Mouse (Mus musculus): ENCODE data around the gene Tsfm.
"Not testable (repeated sequence)": the region's sequence is repeated elsewhere in the genome, so short reads cannot be mapped to it uniquely, and the experiment has no call there.

Gene Tsfm

DNA sequence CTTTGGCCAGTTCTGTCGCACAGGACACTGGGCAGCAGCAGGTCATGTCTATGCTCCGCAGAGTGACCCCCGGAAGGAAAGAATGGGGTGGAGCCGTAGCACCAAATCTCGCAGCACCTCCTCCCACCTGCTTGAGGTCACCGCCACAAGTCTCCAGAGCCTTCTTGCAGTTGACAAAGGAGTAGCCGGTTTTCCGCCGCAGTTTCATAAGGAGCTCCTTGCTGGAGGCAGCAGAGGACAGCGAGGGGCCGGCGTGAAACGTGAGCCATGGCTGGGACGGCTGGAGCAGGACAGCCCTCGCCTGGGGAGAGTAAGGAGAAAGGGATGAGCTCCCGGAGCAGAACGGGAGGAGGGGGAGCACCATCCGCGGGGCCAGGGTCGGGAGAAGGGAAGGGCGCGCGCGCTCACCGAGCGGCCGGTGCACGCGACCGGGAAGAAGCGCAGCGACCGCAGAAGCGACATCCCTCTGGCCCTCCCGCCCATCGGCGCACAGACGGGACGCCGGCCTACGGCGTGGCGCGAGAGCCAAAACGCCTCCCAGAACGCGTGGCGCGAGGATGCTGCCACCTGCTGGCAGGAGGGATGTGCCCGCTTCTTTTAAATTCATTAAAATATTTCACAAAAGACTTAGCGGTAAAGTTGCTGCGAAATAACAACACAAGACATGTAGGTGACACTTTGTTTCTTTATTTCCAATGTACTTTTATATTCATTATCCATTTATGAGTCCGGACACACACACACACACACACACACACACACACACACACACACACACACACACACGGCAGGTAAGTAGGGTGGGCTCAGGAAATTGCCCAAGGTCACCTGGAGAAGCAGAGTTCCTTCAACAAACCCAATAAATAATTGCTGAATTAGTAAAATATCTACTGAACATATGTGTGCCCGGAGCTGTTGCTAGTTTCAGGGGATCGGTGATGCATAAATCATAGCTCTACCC lies at the start of gene Tsfm:
Gene Tsfm (minus strand): TSS at position 505 of the 961 bp plus-strand sequence.
- DNase-seq (ENCODE audit: low spot score) = peak; percentile 88

DNA sequence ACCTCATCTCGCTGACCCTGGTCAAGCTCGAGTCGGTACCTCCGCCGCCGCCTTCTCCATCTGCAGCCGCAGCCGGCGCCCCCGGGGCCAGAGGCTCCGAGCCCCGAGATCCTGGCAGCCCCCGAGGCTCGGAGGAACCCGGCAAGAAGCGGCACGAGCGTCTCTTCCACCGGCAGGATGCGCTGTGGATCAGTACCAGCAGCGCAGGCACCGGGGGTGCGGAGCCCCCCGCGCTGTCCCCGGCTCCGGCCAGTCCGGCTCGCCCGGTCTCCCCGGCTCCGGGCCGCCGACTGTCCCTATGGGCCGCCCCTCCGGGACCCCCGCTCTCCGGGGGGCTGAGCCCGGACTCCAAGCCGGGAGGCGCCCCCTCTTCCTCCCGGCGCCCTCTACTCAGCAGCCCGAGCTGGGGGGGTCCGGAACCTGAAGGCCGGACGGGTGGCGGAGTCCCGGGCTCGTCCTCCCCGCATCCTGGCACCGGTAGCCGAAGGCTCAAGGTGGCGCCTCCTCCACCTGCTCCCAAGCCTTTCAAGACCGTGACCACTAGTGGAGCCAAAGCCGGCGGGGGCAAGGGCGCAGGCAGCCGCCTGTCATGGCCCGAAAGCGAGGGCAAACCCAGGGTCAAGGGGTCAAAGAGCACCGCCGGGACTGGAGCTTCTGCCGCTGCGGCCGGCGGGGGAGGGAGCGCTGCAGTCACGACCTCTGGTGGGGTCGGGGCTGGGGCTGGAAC lies 49.2 kb upstream of the Tsfm start:
- DNase-seq (ENCODE audit: low spot score) = no peak

DNA sequence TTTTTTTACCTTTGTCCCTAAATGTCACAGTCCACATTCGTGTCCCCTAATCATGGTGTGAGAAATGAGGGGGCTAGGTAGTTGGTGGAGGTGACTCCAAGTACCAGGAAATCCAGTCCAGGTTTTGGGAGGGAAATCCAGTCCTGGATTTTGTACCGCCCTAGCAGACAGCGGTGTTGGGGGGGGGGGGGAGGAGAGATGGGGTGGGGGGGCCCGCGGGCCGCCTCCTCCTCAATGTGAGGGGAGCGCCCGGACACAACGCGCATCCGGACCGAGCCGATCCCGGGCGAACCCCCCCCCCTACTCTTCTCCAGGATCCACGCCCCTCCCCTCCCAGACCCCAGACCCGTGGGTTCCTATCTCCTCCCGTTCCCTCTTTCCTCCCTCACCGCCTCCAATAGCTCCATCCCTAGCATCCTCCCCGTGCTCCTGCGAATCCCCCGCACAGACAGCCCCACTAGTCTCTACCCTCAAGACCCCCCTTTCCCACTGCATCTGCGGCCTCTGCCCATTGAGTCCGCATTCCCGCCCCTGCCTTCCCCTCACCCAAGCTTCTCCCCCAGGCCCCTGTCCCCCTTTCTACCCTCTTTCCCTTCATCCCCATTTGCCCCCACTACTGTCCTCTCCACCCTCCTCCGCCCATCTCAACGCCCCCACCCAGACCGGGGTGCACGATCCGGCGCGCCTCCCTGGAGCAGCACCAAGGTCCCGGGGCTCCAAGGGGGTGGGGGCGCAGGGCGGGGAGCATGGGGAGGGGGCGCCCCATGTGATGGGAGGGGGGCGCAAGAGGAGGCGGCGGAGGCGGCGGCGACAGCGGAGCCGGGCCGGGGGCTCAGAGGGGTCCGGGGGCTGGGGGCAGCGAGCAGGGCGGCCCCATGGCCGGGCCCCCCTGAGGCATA lies 48.3 kb upstream of the Tsfm start:
- DNase-seq (ENCODE audit: low spot score) = no peak

DNA sequence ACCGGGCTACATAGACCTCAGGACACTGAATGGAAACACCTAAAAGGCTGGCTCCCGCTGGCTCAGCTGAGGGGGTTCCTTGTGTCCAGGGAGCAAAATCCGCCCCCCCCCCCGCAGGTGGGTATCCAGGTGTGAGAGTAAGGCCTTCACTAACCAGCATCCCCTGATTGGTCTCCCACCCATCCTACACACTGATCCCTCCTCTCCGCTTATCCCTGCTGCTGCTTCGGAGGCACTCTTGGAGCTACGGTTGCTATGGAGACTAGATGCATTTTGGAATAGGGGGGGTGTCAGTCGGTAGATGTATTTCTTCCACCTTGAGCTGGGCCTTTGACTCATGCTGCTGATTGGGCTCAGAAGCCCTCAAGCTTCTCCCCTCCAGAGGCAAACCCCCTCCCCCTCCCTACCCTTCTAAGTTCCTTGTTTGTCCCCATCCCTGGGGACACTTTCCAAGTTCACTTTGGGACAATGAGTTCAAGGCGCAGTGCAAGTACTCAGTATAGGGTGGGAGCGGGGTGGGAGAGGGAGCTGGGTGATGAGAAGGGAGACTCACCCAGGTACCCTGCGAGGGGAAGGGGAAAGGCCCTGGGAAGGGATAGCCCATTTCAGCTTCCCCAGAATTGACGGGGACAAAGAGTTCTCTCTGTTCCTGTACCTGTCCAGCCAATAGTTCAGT lies 47.5 kb upstream of the Tsfm start:
- no peak for DNase-seq (ENCODE audit: low spot score)

DNA sequence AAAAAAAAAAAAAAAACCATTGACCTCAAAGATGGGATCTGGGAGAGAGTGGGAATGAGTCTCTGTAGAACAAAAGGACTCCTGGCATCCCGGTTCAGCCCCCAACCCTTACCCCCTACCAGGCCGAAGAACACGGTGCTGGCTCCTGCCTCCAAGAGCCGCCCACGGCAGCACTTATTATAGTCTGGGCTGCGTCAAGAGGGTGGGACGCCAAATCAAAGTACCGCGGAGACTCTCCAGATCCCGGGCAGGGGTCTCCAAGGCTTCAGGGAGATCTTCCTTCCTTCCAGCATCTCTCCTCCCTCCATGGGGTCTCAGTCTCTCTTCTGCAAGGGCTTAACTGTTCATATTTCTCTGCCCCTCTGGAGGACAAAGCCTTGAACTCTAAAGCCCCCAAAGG lies 46.9 kb upstream of the Tsfm start:
- no peak for DNase-seq (ENCODE audit: low spot score)

DNA sequence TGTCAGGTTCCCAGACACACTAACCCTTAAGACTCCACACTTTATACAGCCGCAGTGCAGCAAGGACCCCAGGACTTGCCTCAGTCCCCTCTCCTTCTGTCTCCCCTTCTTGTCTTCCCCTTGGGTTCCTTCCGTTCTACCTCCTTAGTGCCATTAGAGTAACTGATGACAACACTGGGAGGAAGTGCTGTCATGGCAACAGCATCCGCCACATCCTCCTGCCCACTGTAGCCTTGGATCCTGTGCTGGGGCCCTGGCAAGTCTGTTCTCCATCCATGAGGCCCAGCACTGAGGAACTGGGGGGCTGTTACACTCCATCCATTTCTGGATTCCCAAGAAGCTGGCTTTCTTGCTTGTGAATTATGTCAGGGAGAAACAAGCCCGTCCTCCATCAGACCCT lies 45.4 kb upstream of the Tsfm start:
- DNase-seq (ENCODE audit: low spot score) = no peak

DNA sequence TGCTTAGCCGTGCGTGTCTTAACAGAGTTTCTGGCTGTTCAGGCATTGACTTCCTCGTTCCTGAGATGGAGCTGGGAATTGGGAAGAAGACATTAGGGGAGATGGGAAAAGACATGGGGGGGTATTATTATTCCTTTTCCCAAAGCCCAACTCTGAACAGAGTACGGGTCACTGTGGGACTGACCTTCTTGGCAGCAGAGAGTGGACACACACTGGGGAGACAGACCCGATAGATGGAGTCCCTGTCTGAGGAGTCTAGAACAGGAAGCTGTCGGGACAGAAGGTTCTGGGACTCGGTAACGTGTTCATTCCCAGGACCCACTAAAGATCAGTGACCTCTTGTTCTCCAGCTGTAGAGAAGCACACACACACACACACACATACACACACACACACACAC lies 45.0 kb upstream of the Tsfm start:
- DNase-seq (ENCODE audit: low spot score) = no peak

DNA sequence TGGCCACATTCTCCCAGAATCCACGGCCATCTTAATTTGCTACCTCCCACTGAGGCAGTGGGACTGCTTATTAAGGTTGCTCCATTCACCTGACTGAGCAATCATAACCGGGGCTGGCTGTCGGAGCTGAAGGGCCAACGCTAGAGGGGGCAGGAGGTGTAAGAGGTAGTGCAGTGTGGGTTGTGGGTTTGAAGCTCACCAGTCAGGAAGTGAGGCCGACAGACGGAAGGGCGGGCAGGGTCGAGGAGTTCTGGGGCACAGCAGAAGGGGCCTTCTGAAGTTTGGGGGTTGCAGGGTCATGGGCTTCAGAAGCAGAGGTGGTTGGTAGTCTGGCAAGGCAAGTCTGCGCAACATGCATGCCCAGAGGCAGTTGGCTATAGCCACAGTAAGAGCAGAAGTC lies 44.4 kb upstream of the Tsfm start, which contains the start of gene Agap2:
Gene Agap2 (plus strand): TSS at position 205 of the 400 bp plus-strand sequence.
- DNase-seq (ENCODE audit: low spot score) = no peak

DNA sequence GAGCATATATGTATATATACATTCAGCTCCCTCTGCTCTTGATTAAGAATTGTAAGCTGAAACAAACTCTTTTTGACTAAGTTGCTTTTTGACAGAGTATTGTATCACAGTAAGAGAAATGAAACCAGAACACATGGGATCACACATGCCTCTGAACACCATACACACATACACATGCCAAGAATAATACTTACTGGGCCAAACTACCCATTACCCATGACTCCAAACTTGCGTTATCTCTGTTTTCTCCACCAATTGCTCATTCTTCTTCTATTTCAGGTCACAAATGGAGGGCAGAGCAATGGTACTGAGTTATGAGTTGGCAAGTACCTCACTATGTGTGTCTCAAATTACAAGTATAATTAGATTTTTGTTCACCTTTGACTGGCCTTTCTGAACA lies 43.3 kb upstream of the Tsfm start:
- no peak for DNase-seq (ENCODE audit: low spot score)

DNA sequence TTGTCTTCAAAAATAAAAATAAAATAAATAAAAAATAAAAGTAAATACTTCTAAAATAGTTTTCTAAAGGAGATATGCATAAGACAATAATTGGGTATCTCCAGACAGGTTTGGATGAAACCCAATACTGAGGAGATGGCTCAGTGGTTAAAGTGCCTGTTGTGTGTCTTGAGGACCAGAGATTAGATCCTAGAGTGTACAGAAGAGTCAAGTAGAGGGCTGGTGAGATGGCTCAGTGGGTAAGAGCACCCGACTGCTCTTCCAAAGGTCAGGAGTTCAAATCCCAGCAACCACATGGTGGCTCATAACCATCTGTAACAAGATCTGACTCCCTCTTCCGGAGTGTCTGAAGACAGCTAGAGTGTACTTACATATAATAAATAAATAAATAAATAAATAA lies 42.3 kb upstream of the Tsfm start:
- not testable (repeated sequence) for DNase-seq (ENCODE audit: low spot score)

DNA sequence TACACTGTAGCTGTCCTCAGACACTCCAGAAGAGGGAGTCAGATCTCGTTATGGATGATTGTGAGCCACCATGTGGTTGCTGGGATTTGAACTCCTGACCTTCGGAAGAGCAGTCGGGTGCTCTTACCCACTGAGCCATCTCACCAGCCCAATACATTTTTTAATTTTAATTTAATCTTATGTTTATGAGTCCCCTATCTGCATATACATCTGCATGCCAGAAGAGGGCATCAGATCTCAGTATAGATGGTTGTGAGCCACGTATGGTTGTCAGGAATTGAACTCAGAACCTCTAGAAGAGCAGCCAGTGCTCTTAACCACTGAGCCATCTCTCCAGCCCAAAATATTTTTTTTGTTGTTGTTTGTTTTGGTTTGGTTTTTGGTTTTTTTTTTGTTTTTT lies 41.6 kb upstream of the Tsfm start:
- not testable (repeated sequence) for DNase-seq (ENCODE audit: low spot score)

DNA sequence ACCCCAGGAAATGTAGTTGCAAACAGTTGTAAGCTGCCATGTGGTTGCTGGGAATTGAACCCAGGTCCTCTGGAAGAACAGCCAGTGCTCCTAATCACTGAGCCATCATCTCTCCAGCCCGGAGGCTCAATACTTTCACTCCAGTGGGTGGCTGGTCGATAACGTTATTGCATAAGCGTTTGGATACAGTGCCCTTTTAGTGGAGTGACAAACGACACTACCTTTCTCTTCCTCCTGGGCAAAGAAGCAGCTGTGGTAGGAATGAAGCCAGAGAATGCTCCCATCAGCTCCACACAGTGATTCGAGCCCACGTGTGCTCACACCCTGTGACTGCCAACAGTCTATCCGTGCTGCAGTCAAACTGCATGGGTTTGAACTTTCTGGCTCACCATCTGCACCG lies 40.6 kb upstream of the Tsfm start:
- no peak for DNase-seq (ENCODE audit: low spot score)

DNA sequence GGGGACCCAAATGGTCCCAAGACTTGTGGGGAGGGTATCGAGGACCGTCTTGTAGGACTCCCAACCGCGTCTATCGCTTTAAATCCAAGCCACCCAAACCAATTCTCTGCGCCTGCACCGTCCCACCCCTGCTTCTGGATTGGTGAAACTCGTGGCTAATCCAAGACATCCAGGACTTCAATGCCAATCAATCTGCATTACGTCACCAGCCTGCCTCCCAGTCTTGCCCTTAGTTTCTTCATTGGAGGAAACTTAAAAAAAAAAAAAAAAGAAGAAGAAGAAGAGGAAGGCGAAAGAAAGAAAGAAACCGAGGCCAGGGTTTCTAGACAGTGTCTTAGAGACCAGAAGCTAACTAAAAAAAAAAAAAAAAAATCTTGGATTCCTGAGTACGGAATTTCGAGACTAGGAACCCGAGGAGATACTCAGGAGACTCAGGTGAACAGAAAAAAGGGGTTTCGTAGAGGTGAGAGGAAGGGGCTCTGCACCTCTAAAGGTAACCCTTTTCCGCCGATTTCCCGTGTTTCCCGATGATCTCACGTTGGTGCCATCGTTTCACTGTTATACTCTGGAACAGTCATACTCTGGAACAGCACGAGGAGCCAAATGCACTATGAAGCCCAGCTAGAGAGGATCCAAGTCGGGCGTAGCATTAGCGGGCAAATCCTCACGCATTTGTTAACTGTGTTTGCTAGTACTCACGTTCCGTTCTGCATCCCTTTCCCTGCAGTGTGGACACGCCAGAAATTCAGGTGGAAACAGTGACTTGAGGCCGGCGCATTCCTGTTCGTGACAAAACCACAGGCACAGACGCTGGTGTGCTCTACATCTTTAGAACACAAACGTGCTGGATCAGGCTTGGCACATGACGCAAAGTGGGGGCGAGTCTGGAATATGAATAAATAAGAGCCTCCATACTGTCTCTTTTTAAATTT lies 39.8 kb upstream of the Tsfm start, which contains the start of gene Tspan31:
Gene Tspan31 (minus strand): TSS at position 75 of the 932 bp plus-strand sequence.
- peak; percentile 87 for DNase-seq (ENCODE audit: low spot score)

DNA sequence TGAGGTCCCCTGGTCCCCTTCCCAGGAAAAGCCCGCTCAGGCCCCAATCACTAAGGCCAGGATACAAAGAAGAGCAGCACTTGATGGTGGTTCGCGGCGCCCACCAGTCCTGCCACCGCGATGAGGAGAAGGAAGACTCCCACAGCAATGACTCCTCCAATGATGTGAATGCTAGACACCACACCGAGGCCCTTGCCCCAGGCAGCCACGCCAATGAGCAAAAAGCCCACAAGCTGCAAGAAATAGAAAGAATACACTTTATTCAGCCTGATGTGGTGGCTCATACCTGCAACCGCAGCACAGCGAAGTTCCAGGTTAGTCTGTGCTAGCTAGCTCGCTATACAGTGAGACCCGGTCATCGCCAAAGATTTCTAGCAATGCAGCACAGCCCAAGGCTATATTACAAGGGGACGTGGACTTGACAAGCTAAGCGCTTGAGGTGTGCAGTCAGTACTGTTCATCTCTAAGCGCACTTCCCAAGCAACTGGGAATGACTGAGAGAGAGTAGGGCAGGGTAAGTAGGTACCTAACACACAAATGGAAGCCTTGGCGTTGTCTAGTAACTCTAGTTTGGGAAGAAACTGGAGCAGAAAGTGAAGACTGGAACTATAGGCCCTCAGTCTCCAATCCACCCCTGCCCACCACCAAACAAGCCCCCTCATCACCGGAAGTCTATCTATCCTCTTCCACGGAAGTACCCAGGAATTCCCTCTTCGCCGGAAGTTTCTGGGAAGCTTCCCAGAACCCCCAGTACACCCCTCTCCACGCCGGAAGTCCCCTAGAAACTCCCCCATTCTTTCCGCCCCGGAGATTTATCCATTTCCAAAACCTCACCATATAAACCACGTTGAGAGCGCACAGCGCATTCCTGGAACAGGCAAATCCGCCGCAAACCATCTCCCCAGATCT lies 38.9 kb upstream of the Tsfm start:
- no peak for DNase-seq (ENCODE audit: low spot score)

DNA sequence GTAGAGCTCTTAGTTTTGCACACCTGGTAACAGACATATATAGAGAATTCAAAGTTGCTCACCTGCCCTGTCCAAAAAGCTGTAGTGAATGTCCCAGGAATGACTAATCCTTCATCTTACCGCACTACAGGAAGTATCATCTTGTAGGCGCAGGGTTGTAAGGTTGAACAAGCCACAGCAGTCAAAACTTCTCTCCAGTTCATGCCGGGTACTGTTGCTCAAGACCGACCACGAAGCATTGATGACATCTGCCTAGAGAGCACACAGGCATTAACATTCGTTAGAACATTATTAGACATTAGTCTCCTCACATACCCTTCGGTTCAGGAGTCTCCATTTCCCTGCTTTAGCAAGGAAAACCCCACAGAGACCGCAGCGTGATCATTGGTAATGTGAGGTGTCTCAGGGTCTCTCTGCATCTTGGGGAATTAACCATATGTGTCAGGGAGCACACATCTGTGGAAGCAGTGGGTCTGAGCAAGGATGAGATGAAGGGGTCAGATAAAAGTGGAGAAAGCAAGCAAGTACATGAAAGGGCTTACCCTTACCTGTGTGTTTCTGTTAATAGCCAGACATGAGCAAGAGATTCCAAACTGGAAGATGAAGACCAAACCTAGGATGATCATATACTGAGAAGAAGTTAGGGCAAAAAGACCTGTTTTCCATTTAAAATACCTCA lies 37.9 kb upstream of the Tsfm start:
- DNase-seq (ENCODE audit: low spot score) = no peak

DNA sequence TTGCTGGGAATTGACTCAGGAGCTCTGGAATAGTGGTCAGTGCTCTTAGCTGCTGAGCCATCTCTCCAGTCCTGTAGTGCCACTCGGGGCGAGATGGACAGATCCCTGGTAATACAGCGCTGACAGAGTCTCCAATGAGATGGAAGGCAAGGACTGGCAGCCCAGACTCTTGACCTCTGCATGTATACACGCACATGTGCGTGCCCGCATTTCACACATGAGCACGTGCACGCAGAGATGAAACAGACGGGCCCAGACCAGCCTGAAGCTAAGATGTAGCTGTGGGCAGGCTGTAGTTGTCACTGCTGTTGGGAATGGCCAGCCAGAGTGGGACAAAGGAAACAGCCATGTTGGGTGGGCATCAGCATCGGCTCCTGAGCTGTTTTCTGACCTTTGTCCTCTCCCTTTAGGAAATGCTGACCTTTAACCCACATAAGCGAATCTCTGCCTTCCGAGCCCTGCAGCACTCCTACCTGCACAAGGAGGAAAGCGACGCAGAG lies 35.9 kb upstream of the Tsfm start:
- no peak for DNase-seq (ENCODE audit: low spot score)

DNA sequence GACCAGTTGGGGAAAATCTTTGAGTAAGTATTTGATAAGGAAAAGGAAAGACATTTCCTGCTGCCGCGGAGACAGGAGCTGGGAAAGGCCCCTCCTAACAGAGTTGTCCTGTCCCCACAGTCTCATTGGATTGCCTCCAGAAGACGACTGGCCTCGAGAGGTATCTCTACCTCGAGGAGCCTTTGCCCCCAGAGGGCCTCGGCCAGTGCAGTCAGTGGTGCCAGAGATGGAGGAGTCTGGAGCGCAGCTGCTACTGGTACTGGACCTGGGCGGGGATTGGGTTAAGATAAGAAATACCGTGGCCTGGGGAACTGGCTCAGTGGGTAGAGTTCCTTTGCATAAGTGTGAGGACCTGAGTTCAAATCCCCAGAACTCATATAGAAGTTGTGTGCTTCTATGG lies 35.3 kb upstream of the Tsfm start:
- no peak for DNase-seq (ENCODE audit: low spot score)
